Mouse (Mus musculus) cerebellum, postnatal 10 days (tissue): ENCODE measurements around the gene Dock3.

Experiments
- DNase-seq, 2 experiments: peaks; one replicate each; pipeline ENCODE4 v3.0.0; 2021; ENCODE audit warnings: mixed read lengths in 2 of 2

The Dock3 gene

DNA sequence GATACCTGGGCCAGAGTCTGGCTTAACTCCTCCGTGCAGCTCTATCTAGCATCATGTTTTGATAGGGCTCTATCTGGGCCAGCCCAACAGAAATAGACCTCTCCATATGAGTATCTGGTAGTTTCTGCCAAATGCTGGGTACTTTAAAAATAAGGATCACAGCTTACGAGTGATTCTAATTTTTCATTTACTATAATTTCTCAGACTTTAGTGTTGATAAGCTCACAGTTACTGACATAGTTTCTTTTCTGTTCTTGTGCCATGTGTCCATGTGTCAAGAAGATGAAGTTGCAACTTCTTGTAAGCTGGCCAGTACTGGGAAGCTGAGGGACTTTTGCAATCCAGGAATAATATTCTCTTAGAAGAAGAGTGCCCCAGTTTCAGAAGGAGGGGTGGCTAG, 228.5 kb downstream of the Dock3 start:
- DNase-seq = no peak

DNA sequence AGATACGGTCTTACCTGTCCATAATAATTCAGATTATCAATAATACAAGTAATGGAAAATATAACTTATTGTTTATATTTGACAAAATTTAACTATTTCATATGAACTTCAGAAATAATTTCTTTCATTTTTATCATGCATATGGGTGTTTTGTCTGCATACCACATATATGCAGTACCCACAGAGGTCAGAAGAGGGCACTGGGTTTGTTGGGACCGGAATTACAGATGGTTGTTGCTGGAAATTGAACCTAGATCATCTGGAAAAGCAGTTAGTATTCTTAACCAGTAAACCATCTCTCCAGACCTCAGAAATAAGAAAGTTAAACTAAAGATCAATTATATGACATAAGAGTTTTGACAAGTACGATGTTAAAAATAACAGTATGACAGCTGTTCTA, 261.0 kb downstream of the Dock3 start:
- DNase-seq = peak; percentile 67 to 77

DNA sequence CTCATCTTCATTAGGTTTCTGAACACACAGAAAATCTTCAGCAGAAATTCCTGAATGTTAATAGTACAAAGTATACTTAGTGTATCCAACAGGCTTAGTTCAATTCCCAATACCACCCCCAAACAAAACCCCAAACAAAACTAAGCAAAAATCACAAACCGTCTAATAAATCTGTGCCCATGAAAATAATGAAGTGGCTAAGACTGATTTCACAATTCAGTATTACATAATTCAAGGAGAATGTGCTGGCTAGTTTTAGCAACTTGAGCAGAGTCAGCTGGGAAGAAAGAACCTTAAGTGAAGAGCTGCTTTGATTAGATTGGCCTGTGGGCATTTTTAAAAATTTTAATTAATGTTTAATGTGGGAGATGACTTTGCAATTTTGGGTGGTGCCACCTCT, 273.3 kb downstream of the Dock3 start:
- DNase-seq = no peak

DNA sequence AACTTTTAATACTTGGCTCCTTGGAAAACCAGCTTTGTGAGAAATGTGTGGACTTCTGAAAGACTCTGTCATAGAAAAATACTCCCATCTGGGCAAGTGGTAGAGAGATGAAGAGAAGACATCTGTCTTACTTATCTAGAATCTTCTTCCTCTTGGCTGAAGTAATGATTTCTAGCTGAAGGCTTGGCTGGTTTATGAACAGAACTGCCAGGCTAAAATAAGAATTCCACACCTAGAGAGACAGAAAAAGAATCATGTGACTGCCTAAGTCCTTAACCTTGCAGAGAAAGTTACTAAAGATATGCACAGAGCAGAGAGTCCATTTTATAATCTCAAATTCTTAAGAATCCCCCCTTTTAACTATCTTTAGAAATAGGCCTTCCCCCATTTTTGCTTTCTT, 276.2 kb downstream of the Dock3 start:
- DNase-seq = no peak

DNA sequence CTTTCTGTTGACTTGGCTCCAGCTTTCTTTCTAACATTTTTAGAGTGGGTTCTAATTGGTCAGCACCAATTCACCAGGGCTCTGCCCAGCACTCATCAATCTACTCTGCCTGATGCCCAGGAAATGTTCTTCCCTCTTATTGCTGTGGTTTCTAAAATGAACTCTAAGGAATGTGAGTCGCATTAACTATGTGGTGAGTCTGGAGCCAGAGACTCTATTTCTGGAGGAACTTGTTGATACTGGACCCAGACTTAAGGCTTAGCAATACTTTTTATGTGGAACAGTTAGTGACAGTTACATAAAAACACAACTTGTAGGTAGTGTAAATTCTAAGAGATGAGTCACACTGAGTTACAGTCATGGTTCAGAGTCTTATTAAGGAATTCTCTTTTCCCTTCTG, 296.7 kb downstream of the Dock3 start:
- DNase-seq = no peak

DNA sequence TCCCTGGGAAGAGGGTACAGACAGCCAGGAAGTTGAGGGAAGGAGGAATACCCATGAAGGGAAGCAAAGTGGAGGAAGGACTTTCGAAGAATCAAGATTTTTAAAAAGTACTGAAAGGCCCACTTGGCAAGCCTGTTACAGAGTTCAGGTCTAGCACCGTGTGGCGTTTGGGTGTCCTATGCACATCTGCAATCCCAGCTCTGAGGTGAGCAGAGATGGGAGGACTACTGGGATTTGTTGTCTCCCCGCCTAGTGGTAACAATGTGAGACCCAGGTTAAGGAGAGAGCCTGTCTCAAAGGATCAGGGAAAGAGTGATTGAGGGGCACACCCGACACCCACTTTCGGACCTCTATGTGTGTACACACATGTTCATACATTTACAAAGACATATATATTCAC, 316.8 kb downstream of the Dock3 start:
- no peak for DNase-seq

DNA sequence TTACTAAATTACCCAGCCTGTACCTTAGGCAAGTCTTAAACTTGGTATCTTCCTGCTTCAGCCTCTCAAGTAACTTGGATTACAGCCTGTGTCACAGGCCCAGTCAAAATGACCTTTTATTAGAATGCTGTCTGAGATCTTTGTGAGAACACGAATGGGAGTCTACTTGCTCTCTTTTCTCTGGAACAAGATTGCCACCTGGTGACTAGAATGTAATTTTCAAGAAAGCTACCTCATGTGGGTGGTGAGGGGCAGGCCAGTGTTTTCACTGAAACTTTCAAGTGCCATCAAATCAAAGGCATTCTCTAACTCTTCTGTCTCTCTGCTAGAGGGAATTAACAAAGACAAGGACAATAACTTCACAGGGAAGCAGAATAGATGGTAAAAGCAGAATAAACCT, 317.9 kb downstream of the Dock3 start:
- no peak for DNase-seq

DNA sequence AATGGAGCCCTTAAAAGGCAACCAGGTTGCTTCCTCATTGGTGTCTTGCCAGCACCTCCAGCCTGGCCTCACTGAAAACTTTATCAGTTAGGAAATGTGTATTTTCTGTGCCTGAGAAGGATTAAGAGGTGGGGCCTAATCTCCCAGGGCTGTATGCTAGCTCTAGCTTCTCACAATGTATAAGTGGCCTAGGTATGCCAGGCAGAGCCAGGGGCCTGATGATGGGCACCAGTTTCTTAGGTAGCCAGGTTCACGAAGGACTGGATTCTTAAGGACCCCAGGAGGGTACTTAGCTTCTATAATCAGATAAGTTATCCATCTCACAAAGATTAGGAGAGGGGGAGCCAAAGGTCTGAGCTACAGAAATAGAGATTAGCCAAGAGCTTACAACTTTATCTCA, 320.1 kb downstream of the Dock3 start:
- no peak for DNase-seq

DNA sequence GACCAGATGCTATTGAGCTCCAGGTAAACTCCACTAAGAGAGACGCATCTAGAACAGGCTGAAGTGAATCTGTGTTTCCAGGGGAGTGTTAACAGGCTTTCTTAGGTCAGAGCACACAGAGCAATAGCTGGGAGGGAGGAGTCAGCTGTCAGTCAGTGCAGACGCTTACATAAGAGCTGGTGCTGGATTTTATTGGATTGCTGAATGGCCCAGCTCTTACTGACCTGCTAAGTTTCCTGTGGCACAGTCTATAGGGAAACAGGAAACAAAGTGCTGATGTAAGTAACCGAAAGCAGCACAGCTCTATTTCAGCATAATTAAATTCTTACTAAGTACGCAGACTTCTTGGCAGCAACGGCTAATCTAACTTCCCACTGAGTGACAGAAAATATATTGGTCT, 323.0 kb downstream of the Dock3 start:
- no peak for DNase-seq

DNA sequence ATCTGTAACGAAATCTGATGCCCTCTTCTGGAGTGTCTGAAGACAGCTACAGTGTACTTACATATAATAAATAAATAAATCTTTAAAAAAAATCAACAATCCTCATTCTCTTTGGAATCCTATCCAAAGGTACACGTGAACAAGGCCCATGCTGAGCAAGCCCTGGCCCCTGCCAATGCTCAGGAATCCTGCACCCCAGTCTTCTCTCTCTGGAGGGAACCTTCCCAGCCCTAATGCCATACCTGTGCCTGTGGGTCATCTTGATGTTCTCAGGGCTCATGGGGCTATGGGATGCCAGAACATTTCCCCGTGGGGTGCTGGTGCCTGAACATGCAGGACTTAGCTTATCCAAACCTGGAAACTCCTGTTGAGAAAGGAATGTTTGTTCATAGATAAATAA, 323.5 kb downstream of the Dock3 start:
- no peak for DNase-seq

DNA sequence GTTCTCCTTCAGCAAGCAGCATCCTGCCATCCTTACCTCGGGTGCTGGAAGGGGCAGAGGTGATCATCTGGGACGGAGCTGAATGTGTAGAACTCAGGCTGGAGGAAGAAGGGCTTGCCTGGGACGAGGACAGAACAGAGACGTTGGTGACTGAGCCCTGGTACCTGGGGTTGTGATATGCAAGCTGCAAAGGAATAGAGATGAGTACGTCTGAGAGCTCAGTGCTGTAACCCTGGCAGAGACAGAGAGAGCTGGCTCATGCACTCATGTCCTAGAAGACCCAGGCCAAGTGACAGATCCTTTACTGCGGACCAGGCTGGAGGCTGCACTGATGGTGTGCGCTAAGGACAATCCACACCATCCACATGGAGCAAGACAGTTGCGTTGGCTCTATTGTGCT, 325.1 kb downstream of the Dock3 start:
- DNase-seq = no peak

DNA sequence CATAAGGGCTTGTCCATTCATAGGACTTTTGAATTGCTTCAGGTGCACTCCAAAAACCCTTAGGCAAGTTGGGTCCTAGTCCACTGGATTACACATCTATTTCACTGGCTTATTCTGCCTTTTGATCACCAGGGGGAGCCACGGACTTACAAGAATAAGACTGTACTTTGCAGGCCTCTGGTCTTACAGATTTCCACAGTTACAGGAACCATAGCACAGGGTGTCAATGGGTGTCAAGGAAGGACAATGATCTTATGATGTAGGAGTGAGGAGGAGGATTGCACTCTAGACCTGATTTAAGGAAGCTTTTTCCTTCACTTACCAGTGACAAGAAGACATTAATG, 327.9 kb downstream of the Dock3 start:
- peak; percentile 60 to 67 for DNase-seq

DNA sequence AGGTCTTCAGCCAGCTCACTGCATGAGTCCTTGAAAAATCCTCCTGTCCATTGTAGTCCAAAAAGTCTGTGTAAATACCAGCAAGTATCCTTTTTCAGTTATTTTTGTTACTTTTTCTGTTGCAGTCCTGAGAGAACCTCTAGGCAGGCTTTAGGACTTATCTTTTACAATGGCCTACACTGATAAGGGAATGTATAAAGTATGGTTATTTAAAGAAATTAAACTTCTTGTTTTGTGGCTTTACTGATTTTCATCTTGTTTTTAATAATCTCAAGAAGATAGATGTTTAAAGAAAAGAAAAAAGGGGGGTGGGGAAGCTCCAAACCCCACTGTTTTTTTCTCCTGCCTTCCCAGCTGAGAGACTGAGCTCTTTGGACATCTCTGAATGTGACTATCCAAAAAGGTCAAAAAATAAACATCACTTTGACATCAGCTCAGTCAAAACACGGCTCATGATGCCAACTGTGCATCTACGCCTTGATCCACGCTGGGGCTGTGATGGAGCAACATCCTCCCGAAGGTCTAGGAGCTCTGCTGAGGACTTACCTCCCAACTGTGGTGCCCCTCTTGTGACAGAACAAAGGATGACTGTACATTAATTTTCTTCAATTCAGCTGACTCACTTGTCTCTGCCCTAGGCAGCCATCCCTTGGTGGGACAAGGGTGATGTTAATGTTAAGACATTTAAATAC, 328.5 kb downstream of the Dock3 start:
- no peak for DNase-seq

DNA sequence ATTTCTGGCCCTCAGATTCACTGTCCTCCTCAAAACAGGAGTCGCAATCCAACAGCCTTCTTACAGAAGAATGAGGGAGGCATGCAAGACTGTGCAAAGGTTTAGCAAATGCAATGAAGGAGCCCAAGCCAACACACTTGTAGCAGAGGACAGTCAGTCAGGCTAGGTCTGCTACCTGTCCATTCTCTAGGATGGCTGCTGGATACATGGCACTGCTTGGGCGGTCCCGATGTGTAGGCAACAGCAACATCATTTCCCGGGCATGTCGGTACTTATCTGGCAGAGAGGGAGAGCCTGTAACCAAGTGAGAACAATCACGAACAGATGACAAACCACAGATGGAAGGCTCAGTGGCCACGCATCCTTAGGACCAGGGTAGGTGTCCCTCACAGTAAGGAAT, 330.1 kb downstream of the Dock3 start:
- no peak for DNase-seq

DNA sequence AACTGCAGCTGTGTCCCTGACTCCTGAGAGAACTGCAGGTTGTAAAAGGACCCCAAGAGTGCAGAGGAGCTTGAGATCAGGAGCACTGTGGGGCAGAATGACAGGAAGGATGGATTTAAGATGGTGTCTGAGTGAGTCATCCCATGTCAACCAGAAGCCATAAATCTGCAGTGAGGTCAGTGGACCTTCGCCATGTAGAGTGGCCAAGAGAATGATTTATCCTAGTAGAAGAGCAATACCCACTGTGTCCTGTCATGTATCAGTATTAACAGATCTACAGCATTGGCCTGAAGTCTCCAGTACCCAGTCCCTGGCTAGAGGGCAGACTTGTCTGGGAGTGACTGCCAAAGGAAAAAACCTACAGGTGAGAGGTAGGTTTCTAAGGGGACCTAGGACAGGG, 332.8 kb downstream of the Dock3 start:
- no peak for DNase-seq

DNA sequence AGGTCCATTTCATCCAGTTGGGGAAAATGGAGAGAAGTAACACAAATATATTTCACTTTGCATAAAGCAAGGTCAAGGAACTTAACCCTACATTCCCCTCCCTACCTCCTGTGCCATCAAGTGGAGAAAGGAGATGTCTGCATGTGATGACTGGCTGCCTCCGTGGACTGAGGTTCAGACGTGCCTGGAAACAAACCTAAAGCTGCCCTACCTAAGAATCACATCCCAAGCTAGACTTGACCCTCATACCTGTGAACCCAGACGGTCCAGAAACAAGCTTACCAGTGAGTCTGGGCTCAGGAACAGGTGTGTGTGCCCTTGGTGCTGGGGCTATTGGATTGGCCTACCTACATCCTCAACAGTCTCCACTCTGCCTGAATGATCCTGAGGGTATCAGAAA, 338.4 kb downstream of the Dock3 start:
- DNase-seq = no peak

DNA sequence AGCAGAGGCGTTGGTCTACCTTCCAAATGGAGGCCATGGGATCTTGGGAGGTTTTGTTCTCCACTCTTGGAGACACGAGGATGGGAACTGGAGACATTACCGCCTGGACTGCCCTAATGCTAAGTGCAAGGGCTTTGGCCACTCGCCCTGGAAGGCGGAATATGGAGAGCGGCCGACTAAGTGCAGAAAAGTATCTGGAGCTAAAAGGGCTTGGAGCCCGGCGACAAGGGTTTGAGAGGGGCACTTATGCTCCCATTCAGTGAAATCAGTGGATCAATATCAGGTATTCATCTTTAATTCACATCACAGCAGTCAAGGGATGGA, 339.2 kb downstream of the Dock3 start:
- no peak for DNase-seq

DNA sequence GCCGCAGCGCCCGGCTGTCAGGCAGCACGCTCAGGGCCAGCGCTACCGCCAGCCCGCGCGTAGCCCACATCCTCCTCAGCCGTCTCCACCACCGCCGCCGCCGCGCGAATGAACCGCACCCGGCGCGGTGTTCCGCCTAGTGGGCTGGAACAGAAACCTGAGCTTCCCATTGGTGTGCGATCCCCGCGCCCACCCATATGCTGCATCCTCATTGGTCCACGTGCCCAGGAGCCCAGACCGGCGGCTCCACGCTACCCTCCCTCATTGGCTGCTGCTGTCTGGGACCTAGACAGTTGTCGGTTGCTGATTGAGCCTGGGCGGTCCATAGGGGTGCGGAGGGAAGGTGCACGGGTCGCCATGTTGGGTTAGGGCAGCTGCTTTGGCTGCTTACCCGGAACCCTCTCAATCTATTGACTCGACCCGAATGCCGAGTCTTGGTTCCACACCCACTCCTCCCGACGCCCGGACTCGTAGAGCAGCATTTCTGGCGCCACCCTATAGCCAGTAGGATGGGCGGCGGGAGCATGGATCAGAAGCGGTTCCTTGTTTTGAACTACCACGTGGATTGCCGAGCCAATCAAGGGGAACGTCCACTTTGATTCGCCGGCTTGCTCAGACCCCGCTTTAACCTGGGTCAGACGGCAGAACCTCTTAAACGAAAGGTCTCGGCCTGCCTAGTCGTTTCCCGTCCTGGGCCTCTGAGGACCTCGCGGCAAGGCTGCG, 339.7 kb downstream of the Dock3 start, which contains the start of gene Manf:
Gene Manf (minus strand): TSS at position 151 of the 723 bp plus-strand sequence.
- peak; percentile 96 to 98 for DNase-seq

DNA sequence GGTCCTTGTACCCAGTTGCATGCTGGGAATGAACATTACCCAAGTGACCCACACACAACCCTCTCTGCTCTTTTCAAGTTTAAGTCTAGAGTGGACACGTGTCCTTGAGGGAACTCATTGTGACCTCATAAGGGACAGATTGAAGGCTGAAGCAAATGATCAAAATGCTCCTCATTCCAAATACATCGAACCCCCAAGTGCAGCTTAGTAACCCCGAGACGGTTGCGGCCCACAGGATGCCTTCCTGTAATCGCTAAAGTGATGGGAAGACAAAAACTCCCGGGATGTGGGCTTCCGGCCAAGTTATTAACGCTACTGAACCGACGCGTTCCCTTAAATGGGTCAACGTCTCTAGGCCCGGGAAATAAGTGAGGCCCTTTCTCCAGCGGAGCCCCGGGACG, 340.4 kb downstream of the Dock3 start:
- DNase-seq = no peak

DNA sequence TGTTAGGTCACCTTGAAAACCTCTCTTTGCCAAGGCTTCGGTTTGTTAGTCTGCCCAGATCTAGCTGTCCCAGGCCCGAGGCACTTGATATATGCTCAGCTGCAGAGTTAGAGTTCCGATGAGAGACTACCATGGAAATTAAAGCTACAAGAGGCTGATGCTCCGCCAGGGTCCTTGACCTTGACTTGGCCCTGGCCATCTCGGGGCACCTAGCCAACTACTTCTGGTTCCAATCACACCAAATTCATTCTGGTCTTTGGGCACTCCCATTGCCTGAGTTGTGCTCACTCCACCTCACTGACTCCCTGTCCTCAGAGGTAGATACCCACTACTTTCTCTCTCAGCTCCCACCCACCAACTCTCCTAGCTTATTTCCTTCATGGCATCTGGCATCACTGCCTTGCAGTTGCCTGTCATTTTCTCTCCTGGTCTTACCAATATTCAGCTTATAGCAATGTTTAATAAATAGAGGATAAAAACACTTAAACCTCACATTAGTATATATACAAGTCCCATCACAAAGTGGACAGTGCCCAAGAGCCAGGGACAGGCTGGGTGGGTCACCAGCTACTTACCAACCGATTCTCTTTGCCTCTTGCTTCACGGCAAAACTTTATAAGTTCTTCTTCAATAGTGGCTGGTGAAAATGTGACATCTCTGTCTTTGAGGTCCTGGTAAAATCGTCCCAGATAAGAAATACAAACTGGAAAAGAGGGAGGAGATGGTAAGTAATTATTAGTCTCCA, 341.0 kb downstream of the Dock3 start:
- DNase-seq = peak in 1 of 2 experiments; percentile 41

DNA sequence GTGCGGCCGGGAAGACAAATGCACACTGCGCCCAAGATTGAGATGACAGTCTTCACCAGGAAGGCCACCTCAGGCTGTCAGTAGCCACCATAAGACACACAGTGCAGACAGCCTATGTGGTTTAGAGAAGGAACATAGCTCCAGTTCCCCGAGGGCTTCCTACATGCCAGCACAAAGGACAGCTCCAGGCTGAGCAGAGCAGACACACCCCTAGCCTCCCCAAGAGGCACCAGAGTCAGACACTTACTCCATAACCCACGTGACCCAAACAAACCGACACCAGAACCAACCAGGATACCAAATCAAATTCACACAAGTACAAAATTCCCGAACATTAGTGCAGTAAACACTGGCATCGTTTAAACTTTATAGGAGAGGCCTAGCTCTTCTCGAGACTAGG, 342.4 kb downstream of the Dock3 start:
- DNase-seq = no peak

DNA sequence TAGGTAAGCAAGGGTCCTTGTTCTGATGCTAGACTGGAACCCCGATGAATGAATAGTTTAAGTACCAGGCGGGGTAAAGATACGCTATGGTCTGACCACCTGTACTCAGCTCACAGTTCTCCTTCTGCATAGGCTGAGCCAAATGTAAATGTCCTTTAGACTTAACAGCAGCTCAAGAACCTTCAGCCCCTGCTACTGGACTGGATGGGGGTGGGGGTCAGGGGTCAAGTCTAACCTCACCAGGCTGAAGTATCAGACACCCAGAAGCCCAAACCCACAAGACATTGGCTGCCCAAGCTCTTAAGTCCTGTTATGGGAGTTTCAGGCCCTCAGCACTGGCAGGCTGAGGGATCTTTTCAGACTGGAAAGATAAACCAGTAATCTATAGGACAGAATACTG, 343.4 kb downstream of the Dock3 start:
- no peak for DNase-seq

DNA sequence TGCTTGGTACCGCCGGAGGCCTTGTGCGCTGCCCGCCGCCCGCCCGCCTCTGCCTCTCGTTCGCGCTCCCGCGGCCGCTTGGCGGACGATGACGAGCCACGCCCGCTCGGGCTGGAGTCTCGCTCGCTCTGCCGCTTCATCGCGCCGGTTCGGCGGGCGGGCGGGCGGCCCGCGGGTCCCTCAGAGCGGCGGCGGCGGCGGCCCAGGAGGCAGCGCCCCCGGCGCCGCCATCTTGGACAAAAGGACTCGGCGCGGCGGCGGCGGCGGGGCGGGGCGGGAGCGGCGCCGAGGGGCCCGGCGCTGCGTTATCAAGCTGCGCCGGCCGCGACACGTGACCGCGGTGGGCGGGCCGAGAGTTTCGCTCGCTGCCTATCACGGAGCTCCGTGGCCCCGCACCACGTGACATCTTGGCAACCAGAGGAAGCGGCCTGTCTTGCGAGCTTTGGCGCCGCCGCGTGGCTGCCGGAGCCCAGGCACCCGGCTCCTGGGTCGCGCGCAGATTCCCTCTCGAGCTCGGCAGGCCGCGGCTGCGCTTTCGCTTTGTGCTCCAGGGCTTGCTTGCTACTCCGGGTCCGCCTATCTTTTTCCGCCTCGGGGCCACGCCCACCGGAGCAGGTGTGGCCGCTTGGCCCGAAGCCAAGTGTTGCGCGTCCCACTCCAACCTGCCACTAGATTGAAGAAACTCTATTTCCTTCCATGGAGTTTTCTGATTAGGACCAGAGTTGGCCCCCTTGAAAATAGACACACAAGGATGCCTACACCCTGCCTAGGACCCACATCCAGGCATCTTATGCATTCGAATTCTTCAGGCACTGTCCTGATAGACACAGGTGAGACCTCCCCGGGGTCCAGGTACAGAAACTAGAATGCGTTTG, 344.6 kb downstream of the Dock3 start, which contains the start of gene Rbm15b:
Gene Rbm15b (minus strand): TSS at position 601 of the 875 bp plus-strand sequence.
- peak; percentile 99 for DNase-seq
